Mouse (Mus musculus): Measurements from ENCODE around the gene Fsip1.
"Not testable (repeated sequence)": the region's sequence is repeated elsewhere in the genome, so short reads cannot be mapped to it uniquely, and the experiment has no call there.

The Fsip1 gene

DNA sequence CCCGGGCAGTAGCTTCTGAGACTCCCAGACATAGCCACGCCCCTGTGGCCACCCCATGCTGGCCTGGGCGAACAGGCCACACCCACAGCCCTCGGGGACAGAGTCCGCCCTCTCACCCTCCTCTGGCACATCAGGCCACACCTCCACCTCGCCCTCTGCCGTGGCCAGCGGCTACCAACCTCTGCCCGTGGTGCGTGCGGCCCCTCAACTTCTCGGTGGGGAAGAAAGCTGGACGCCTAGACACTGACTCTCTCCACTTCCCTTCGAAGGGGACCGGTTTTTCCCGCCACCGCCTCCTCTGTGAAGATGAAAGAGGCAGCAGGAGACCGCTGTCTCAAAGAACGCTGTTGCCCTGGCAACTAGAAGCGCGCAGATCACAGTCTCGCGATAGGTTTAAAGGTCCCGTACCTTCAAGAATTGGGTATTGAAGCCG lies at the start of gene Fsip1:
Gene Fsip1 (minus strand): TSS at position 346 of the 433 bp plus-strand sequence.
- peak; percentile 84 for DNase-seq (ENCODE audit: low spot score)

DNA sequence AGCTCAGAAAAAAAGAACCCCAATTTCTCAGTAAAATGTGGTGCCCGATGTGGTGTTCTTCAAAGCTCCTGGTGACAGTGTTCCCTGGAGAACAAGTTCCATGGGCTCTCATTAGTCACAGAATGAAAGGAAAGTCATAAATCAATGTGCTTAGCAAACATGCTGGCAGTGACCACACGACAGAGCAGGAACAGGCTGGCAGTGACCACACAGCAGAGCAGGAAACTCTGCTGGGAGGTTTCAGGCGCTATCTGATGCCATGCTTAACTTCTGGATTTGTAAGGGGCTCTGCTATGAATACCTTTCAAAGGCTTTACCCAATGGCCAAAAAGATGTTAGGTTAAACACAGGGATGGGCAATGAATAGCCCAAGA lies 49.7 kb upstream of the Fsip1 start:
- DNase-seq (ENCODE audit: low spot score): no peak

DNA sequence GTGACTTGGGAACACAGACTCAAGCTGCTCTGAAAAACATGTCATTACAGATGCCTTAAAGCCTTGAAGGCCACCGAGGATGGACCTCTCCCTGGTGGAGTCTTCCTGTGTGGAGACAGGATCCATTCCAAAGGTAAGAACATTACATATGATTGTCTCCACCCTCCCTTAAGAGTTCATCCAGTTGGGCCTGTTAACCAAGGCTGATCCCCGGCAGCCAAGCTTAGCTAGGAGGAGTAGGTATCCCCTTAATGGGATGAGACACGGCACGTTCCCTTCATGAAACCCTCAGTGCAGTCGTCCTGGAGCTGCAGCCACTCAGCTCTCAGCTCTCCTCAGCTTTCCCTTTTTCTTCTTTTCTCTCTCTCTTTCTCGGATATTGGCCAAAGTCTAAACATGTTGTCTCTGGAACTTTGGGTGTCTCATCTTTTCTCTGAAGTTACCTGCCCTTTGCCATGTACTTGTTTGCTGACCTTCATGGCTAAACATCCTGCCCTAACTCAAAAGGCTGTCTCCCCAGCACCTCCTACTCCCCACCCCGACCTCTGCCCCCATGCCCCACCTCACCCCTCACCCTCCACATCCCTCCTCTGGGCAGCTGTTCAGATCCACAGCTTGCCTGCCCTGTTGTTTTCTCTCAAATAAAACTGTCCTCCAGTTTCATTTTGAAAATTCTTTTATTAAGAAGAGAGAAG lies 49.2 kb upstream of the Fsip1 start:
- no peak for DNase-seq (ENCODE audit: low spot score)

DNA sequence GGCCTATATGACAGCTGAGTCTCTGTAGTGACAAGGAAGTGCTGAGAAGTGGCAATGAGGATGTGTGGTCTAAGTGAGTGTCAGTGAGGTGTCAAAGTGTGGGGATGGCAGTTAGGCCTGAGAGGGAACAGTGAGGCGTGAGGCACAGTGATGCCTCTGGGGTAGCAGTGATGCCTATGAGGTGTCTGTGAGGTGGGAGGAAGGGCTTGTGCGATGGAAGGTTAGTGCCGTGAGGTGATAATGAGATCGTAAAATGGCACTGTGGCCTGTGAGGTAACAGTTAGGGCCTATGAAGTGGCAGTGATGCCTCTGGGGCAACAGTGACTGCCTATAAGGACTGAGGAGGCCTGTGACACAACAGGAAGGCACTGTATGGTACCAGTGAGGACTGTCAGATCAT lies 46.7 kb upstream of the Fsip1 start:
- DNase-seq (ENCODE audit: low spot score): no peak

DNA sequence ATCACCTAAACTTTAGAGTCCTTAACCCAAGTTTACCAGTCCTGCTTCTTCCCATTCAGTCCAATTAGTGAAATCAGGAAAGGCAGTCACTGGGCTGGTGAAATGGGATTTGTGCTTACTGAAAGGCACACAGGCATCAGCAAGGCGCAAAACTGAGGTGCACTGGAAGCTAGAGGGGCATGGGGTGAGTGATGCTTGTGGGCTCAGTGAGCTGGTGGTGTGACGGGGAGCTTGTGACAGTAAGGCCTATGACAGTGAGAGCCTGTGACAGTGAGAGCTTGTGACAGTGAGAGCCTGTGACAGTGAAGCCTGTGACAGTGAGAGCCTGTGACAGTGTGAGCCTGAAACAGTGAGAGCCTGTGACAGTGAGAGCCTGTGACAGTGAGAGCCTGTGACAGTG lies 44.9 kb upstream of the Fsip1 start:
- no peak for DNase-seq (ENCODE audit: low spot score)

DNA sequence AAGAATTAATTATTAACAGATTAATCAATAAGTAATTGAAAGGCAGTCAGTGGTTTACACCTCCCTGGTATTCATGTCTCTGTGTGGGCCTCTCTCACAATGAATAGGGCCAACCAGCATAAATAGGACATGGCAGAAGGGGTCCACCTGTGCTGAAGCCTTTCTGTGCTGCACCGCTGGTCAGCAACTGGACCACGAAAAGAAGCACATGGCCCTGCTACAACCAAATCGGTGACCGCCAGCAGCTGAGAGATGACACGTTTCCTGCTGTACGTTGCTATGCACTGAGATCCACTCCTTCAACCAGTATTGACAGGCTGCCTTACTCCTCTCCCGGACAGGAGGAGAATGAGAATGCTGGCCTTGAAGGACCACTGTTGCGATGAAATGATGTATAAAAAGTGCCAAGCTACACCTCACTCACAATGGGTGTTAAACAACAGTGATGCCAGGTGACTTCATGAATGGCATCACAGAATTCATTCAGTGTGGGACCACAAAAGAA lies 44.3 kb upstream of the Fsip1 start:
- no peak for DNase-seq (ENCODE audit: low spot score)

DNA sequence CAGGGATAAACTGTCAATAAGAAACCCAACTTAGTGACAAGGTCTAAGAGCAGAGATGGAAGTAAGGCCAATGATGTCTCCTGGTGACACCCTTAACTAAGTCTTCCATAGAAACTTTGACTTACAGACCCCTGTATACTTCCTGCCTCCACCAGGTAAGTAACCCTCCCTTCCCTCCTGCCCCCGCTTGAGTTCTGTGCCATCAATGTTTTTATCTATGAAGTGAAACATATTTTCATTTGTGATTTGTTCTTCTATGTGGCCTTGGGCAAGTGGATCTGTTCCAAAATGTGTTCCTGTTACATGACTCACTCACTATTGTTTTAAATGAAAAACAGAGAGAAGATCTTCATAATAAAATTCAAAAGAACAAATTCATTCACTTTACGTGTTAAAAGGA lies 43.2 kb upstream of the Fsip1 start:
- DNase-seq (ENCODE audit: low spot score): no peak

DNA sequence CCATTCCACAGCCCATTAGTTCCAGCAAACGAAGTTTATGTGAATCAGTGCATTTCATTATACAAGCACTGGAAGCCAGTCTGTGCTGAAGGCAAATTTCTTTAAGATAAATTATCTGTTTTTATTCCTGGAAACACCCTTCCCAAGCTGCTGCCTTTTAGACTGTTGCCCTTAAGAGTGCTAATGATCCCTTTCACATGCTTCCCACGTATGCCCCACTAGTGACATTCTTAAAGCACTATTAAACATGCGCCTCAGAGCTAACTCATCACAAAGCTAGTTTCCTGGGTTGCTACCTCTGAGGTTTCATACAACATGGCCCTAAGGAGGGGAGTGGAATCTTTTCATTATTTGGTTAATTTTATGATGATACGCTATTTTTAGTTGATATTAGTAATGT lies 41.8 kb upstream of the Fsip1 start:
- DNase-seq (ENCODE audit: low spot score): no peak

DNA sequence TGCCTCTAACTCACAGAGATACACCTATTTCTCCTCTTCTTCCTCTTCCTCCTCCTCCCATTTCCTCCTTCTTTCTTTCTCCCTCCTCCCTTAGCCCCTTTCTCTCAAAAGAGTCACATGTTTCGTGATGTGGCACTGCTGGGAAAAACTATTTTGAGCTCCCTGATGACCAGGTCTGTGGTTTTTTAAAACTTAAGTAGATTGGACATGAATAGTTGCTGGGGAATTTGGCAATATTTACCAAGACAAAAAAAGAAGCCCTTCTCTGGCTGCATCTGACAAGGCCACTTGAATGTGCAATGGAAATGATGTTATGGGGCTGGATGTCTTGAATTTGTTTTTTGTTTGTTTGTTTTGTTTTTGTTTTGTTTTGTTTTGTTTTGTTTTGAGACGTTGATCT lies 41.2 kb upstream of the Fsip1 start:
- DNase-seq (ENCODE audit: low spot score): no peak

DNA sequence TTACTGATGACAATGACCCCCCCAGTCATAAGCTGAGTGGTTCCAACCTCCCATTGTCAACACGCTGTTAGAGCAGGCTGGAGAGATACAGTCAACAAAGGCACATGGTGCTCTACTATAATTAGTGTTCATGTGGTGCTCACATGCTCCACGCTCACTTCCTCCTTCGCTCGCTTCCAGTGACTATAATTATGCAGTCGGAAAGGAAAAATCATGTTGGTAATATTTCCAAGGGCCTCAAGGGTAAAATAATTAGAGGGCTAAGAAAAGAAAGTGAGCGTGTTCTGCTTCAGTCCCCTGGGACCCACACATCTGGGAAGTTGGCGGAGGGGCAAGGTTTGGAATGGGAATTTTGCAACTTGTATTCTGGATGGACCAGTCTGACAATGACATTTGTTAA lies 38.7 kb upstream of the Fsip1 start:
- DNase-seq (ENCODE audit: low spot score): no peak

DNA sequence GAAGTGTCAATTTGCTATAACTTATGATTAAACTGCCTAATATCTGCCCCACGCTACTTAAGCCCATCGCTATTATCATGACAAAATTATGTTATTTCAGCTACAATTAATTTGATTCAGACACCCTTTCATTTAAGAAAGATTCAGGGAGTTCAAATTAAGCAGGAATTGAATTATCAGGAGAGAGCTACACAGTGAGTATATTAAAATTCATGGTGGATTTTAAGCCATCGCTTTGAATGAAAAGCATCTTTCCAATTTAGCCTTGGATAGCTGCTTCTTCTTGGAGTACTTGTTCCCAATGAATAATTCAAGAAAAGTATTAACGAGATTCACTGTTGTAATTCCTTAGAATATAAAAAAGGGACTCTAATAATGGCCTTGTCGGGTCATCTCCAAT lies 36.8 kb upstream of the Fsip1 start:
- no peak for DNase-seq (ENCODE audit: low spot score)

DNA sequence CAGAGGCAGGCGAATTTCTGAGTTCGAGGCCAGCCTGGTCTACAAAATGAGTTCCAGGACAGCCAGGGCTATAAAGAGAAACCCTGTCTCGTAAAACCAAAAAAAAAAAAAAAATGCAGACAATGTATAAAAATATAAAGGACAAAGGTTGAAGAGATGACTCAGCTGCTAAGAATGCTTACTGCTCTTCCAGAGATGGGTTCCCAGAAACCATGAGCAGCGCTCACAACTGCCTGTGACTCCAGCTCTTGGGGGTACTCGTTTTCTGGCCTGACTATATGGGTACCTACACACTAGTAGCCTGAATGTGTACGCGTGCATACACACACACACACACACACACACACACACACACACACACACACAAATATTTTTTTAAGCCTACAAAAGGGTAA lies 32.3 kb upstream of the Fsip1 start:
- not testable (repeated sequence) for DNase-seq (ENCODE audit: low spot score)

DNA sequence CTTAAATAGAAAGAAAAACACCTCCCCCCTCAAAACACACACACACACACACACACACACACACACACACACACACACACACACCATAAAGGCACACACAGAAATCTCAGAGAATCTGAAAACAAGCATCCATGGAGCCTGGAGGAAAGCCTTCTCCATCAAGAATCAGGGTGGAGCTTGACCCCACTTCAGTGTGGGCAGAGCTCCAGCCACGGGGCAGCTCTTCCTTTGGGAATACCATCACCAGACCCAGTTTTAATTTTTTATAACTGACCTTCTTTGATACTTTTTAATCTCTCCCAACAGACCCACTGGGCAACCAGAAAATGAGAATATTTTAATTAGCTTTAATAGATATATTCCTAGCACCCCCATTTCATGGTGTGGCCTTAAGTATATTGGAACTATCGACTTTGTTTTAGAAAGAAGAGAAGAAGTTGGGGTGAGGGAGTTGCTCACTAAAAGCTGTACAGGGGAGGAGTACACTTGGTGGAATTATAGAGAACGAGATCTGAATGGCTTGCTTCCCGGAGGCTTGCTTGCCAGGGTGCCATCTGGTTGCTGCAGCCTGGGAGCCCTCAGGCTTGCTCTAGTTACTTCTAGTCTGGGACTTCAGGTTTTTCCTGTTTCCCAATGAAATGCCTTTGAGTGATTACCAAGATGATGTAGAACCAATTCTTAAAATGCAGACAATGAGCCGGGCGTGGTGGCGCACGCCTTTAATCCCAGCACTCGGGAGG lies 31.7 kb upstream of the Fsip1 start:
- no peak for DNase-seq (ENCODE audit: low spot score)

DNA sequence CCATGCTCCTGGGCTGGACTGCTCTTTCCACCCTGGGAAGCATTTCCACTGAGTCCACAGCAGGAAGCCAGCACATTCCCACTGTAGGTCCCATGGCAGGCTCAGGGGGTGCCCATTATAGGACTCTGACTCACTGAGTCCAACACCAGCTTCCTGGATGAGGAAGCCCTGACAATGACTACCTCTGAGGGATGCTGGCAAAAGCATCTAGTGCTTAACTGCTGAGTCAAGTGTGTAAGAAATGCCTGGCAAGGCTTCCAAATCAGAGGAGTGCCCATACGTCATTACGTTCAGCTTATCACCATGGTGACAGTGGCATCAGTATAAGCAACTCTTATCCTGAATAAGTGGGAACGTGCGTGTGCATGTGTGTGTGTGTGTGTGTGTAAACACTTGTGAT lies 30.9 kb upstream of the Fsip1 start:
- DNase-seq (ENCODE audit: low spot score): no peak

DNA sequence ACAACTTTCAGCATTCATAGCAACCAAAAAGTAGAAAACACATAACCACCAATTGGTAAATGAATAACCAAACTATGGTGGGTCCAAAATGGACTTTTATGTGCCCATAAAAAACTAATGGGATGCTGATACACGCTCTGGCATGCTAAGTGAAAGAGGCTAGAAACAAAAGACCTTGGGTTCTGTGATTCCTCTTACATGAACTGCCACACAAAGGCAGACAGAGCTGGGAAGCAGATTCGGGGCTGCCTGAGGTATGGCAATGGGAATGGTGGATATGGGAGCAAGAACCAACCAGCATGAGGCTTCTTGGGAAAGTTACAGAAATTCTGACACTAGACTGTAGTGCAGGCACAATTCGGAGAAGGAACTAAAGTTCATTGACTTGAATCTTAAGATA lies 25.7 kb upstream of the Fsip1 start:
- no peak for DNase-seq (ENCODE audit: low spot score)

DNA sequence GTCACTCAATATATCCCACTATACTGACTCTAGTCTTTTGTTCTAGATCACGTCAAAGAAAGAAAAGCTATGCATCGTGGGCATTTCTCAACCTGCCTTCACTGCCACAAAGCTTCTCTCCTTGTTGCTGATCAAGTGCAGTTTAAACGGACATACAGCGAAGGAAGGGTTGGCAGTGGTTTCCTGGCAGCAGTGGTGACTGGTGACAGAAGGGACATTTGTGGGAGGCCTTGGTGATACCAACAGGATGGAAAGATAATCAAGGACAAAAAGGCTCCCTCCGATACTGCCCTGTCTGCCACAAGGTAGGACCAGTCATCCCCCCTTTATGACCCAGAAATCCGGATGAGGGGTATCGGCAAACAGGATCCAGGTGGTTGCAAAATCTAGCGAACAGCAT lies 21.5 kb upstream of the Fsip1 start:
- DNase-seq (ENCODE audit: low spot score): no peak

DNA sequence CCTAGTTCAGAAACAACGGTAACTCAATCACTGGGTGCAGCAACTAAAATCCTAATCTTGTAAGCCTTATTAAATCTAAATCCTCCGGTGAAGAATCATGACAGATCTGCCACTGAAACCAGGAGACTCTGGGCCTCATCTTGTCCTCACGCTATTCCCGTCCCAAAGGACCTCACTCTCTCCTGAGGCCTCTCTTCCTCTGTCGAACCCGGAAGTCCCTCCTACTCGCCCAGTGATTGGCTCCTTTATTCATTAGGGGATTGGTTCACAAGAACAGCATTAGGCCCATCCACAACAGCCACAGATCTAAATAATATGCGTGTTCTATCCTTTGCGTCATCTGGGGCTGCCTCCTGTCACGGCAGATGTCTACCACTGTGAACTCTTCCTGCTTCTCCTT lies 14.8 kb upstream of the Fsip1 start:
- DNase-seq (ENCODE audit: low spot score): no peak

DNA sequence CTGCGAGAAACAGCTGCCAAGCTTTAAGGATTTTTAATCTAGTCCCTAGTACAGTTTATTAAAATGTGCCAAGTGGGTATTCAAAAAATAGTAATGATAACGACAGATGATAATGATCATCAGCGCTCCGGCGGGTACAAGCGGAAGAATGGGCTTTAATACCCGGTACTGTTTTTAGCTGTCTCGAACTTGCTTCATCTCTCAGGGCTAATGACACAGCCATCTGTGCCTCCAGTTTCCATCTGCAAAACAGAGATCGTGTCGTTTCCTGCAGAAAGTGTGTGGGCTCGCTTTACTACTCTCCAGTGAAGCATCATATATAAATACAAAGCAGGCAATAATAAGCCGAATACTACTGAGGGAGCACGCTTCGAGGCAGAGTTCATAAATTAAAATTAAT lies 13.4 kb upstream of the Fsip1 start:
- no peak for DNase-seq (ENCODE audit: low spot score)

DNA sequence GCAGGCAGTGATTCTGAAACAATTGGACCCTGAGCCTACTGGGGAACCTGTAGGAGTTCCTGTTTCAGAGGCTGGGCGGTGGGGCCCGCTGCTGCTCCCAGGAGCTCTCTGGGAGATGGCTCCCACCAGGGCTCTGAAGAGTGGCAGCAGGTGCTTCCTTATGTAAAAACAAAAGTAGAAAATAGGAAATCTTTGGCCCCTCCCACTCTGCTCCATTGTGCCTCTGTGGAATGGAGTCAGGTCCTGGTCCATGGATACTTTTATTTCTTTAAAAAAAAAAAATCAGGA lies 7.1 kb upstream of the Fsip1 start:
- no peak for DNase-seq (ENCODE audit: low spot score)

DNA sequence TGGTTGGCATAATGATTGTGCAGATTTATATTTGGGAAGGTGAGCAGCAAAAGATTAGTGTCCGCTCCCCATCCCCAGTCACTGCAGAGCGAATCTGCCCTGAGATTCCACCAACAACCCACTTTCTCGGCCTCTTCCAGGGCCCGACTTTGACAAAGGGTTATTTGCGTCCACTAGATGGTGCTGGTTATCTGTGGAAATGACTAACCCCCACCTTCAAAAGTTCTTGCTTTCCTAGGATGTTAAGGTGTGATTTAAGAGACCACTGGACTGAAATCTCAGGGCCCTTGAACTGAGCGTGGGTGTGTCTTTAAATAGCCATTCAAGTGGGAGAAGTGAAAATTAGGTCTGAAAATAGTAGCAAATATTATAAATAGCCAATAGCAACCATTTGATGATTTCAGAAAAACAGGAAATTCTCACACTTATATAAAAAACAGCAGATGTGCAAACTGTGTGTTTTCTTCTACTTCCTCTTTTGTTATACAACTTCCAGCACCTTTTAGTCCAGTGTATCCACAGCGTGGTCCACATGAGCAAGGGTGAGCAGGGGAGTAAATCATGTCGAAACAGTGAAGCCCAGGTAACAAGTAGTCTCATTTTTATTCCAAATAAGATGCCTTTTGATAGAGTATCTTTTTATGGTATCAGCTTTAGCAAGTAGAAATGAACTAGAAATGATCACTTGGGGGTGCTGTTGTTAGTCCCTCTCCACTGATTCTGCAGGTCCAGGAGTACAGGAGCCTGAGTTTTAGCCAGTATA lies 6.6 kb upstream of the Fsip1 start:
- peak; percentile 8 for DNase-seq (ENCODE audit: low spot score)

DNA sequence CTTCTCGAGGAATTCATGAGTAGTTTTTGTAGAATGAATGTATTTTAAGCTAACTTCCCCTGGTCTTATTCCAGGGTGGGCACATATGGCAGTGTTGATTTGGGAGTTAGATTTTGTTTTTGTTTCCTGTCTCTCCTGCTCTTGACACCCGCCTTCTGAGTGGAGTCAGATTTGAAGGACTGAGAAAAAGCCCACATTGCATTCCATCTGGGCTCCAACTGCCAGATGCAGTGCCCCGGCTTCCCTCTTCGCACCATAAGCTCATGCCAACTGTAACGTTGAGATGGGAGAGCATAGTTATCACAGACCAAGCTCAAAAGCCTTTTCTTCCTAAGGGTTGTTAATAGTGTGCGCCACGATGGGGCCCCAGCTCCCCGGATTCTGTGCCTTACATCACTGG lies 5.9 kb upstream of the Fsip1 start:
- no peak for DNase-seq (ENCODE audit: low spot score)

DNA sequence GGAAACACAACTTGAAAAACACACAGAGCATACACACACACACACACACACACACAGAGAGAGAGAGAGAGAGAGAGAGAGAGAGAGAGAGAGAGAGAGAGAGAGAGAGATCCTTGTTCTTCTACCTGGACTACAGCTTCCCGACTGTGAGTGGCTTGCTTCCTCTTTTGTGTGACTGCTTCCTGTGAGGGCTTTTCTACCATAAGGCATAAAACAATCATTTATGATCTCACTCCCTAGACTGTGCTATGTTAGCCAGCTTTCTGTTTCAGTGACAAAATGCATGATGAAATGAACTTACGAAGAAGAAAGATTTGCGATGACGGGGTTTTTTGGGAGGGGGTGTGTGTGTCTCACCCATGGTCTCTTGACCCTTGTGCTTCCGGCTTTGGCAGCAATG lies 3.0 kb upstream of the Fsip1 start:
- no peak for DNase-seq (ENCODE audit: low spot score)

DNA sequence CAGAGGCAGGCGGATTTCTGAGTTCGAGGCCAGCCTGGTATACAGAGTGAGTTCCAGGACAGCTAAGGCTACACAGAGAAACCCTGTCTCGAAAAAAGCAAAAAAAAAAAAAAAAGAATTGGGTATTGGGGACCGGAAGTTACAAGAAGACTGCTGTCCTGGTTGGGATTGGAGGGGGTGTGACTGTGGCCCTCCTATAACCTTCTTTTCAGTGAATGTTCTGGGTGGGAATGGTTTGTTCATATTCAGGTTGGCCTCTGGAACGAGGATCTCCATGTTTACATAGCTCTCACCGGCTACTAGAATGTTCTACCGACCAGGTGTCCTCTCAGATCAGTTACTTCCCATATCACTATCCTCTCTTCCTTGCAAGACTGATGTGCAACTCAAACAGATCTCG lies 328 bp upstream of the Fsip1 start:
- DNase-seq (ENCODE audit: low spot score): no peak
